In the genomic region with DNA sequence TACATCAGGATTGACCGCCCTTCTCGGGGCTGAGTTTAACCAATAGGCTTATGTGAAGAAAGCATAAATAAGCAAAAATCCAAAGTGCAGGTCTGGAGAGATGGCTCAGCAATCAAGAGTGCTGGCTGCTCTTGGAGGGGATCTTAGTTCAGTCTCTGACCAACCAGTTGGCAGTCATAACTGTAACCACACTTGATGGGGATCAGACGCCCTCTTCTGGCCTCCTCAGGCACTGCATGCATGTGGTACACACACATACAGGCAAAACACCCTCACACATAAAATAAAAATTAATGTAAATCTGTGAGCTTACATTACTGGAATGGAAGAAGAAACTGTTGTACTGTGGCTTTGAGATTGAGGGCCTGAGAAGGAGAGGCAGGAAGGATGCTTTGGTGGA, we compare ENCODE assay signal across 9 mouse cellular contexts. TPM values are rescaled to one million over a fixed set of nuclear protein-coding genes. Genes with fewer than 3 reads are reported as not detected.
DNase-seq lines count a peak whose midpoint lies in the region; ATAC-seq and TF ChIP-seq lines count a peak whose summit lies in the region.
"Had no signal": no experiment of that assay in that cellular context is flagged by ENCODE, and none has a peak within 500 bp of the region (broad histone marks: within the 10 kb centered on the region; RNA-seq: fewer than 3 reads in every experiment).

No protein-coding gene starts in this region.

- WGBS in heart, postnatal 0 days = 80% methylated on average over 3 of the region's 3 CpGs
- WGBS in bone marrow, adult 2 months = 83% methylated on average over 3 of the region's 3 CpGs

- no peak for TF ChIP-seq EP300 in heart, postnatal 0 days (IDR thresholded peaks at IDR 0.05; ENCODE audit: low read depth)

- H3K36me3 ChIP-seq in heart, postnatal 0 days (replicated peaks; ENCODE audit: control insufficient read depth, insufficient read depth, low read length) = peaks cover 73% of the 10 kb centered on the region

- no peaks in the 10 kb centered on the region for H3K9me3 ChIP-seq in heart, postnatal 0 days (replicated peaks; ENCODE audit: control insufficient read depth, low read length)
- H3K9me3 ChIP-seq: stomach, embryonic 15.5 days had no signal

- H3K9ac ChIP-seq in heart, postnatal 0 days (replicated peaks; ENCODE audit: low read depth, low read length) = no peak overlapping the region
- H3K9ac ChIP-seq: stomach, embryonic 15.5 days had no signal

- TF ChIP-seq POLR2A in bone marrow, adult 2 months (IDR thresholded peaks at IDR 0.05; ENCODE audit: borderline replicate concordance, control insufficient read depth, low read depth, low read length) = no peak

- DNase-seq in heart, postnatal 0 days (ENCODE audit: low spot score) = no peak
- DNase-seq in heart, adult 18-20 months = no peak
- peak; percentile 60 for DNase-seq in A20 (ENCODE audit: low read depth, low spot score)
- peak; percentile 41 for DNase-seq in lung, postnatal 10 days
- DNase-seq in layer of hippocampus, postnatal 36 days = no peak
- DNase-seq in right cerebral cortex, postnatal 25 days = no peak

- H3K4me2 ChIP-seq in heart, postnatal 0 days (ENCODE audit: low read depth, low read length) = no peak overlapping the region
- H3K4me2 ChIP-seq: stomach, embryonic 15.5 days had no signal

- H3K27ac ChIP-seq in heart, postnatal 0 days (ENCODE audit: low read depth) = no peak overlapping the region
- H3K27ac ChIP-seq in bone marrow, adult 2 months (ENCODE audit: control insufficient read depth, insufficient read depth, low read depth, low read length, poor library complexity) = no peak overlapping the region
- H3K27ac ChIP-seq: stomach, embryonic 15.5 days had no signal

- TF ChIP-seq CTCF in heart, postnatal 0 days (IDR thresholded peaks at IDR 0.05; ENCODE audit: low read depth) = peak; percentile 29
- TF ChIP-seq CTCF in bone marrow, adult 2 months (IDR thresholded peaks at IDR 0.05; ENCODE audit: control insufficient read depth, insufficient read depth, low read length) = peak; percentile 69

- no peaks in the 10 kb centered on the region for H3K4me1 ChIP-seq in heart, postnatal 0 days (ENCODE audit: control insufficient read depth, insufficient read depth)
- no peaks in the 10 kb centered on the region for H3K4me1 ChIP-seq in bone marrow, adult 2 months (ENCODE audit: control insufficient read depth, insufficient read depth, low read length)
- H3K4me1 ChIP-seq: stomach, embryonic 15.5 days had no signal

- H3K4me3 ChIP-seq in heart, postnatal 0 days (ENCODE audit: low read depth, low read length) = no peak overlapping the region
- H3K4me3 ChIP-seq in bone marrow, adult 2 months (replicated peaks; ENCODE audit: control insufficient read depth, low read depth, low read length) = no peak overlapping the region
- H3K4me3 ChIP-seq: stomach, embryonic 15.5 days had no signal

- H3K27me3 ChIP-seq in heart, postnatal 0 days (ENCODE audit: control insufficient read depth, insufficient read depth, low read length) = no peaks in the 10 kb centered on the region
- H3K27me3 ChIP-seq: stomach, embryonic 15.5 days had no signal

- ATAC-seq in heart, postnatal 0 days (ENCODE audit: insufficient read depth, low read depth) = no peak
- ATAC-seq in activated CD4-positive, CD25-positive, alpha-beta regulatory T cell, adult 4 months = no peak

RNA-seq across cellular contexts. Expression of a gene that starts 10.0 kb away (rescaled TPM):
- 32.9 and 38.0 TPM in 2 replicates for total RNA-seq in heart, postnatal 0 days (2014; rRNA removed; ENCODE audit: low replicate concordance)
- polyA plus RNA-seq in heart, postnatal 0 days (2015; fragmentation: Nextera tagmentation; extraction: Ambion mirVana) = 20.7 and 23.2 TPM in 2 replicates
- 10 to 100 TPM; 26.5 to 28.9 TPM for total RNA-seq in heart, adult 18-20 months (2021)
- 18.7 and 23.4 TPM in 2 replicates for polyA plus RNA-seq in bone marrow, adult 2 months (2011; ENCODE audit: insufficient read depth, insufficient read length, low replicate concordance, missing spikeins)
- polyA plus RNA-seq in activated CD4-positive, CD25-positive, alpha-beta regulatory T cell, adult 4 months (2017; shearing (Covaris generic)) = 10 to 100 TPM; 11.5 to 14.1 TPM
- 10 to 100 TPM; 63.6 to 65.5 TPM for total RNA-seq in layer of hippocampus, postnatal 36 days (2021)

RNA-seq across cellular contexts. Expression of a gene that starts 10.1 kb away (rescaled TPM):
- total RNA-seq in heart, postnatal 0 days (2014; rRNA removed; ENCODE audit: low replicate concordance) = 3.7 and 6.1 TPM in 2 replicates
- polyA plus RNA-seq in heart, postnatal 0 days (2015; fragmentation: Nextera tagmentation; extraction: Ambion mirVana) = 1.8 and 2.2 TPM in 2 replicates
- 10 to 100 TPM; 25.4 to 27.5 TPM for total RNA-seq in heart, adult 18-20 months (2021)
- 2.6 and 8.6 TPM in 2 replicates for polyA plus RNA-seq in bone marrow, adult 2 months (2011; ENCODE audit: insufficient read depth, insufficient read length, low replicate concordance, missing spikeins)
- polyA plus RNA-seq in activated CD4-positive, CD25-positive, alpha-beta regulatory T cell, adult 4 months (2017; shearing (Covaris generic)) = 1 to 10 TPM; 2.3 to 6.0 TPM
- total RNA-seq in layer of hippocampus, postnatal 36 days (2021) = 1 to 10 TPM; 3.7 to 4.1 TPM

RNA-seq across cellular contexts. Expression of a gene that starts 40.7 kb away (rescaled TPM):
- 41.2 and 53.7 TPM in 2 replicates for total RNA-seq in heart, postnatal 0 days (2014; rRNA removed; ENCODE audit: low replicate concordance)
- polyA plus RNA-seq in heart, postnatal 0 days (2015; fragmentation: Nextera tagmentation; extraction: Ambion mirVana) = 36.8 and 41.7 TPM in 2 replicates
- 100 to 1,000 TPM; 137 to 154 TPM for total RNA-seq in heart, adult 18-20 months (2021)
- polyA plus RNA-seq in bone marrow, adult 2 months (2011; ENCODE audit: insufficient read depth, insufficient read length, low replicate concordance, missing spikeins) = 42.8 and 60.6 TPM in 2 replicates
- polyA plus RNA-seq in activated CD4-positive, CD25-positive, alpha-beta regulatory T cell, adult 4 months (2017; shearing (Covaris generic)) = 10 to 100 TPM; 22.6 to 27.5 TPM
- total RNA-seq in layer of hippocampus, postnatal 36 days (2021) = 100 to 1,000 TPM; 184 to 240 TPM

RNA-seq across cellular contexts. Expression of a gene that starts 51.7 kb away (rescaled TPM):
- total RNA-seq in heart, postnatal 0 days (2014; rRNA removed; ENCODE audit: low replicate concordance) = 12.3 and 17.3 TPM in 2 replicates
- 6.9 and 8.8 TPM in 2 replicates for polyA plus RNA-seq in heart, postnatal 0 days (2015; fragmentation: Nextera tagmentation; extraction: Ambion mirVana)
- total RNA-seq in heart, adult 18-20 months (2021) = 10 to 100 TPM; 89.0 to 93.2 TPM
- polyA plus RNA-seq in bone marrow, adult 2 months (2011; ENCODE audit: insufficient read depth, insufficient read length, low replicate concordance, missing spikeins) = 1.3 and 2.1 TPM in 2 replicates
- polyA plus RNA-seq in activated CD4-positive, CD25-positive, alpha-beta regulatory T cell, adult 4 months (2017; shearing (Covaris generic)) = 1 to 10 TPM; 1.2 TPM
- 1 to 10 TPM; 6.8 to 7.8 TPM for total RNA-seq in layer of hippocampus, postnatal 36 days (2021)

Comparison
In these comparisons a context has a peak if more than half of its experiments do, and no peak if none do; other contexts are left out.
1. DNase-seq: peak in A20 (single experiment) and lung, postnatal 10 days (single experiment); none in heart, postnatal 0 days (single experiment), heart, adult 18-20 months (0 of 2), layer of hippocampus, postnatal 36 days (0 of 2) and right cerebral cortex, postnatal 25 days (single experiment).